Mouse (Mus musculus): ENCODE results near the gene Cyp1a2. TPM values are rescaled to one million over a fixed set of nuclear protein-coding genes. Genes with fewer than 3 reads are reported as not detected.

The Cyp1a2 gene
- polyA plus RNA-seq (2012; rRNA removed): not detected in 2 replicates
- polyA plus RNA-seq (2014; fragmentation: Nextera tagmentation; extraction: Ambion mirVana): not detected in 2 replicates

DNA sequence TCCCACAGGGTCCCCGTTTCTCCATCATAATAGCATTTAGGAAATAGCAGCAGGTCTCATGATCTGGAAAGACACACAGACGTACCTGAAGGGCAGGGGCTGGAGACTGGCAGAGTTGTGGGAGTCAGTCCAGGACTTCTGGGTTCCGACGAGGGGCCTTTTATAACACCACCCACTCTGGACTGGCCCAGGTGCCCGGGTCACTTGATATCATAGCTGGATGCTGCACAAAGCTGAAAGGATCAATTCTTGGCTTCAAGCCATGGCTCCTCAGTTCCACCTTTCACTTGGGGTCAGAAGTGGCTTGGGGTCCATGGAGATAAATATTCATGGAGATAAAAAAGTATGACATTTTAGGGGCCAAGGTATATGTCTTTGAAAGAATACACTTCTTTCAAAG, at the start of gene Cyp1a2:
Gene Cyp1a2 (minus strand): TSS at position 184 of the 400 bp plus-strand sequence.
- Histone ChIP-seq H3K9ac (ENCODE audit: low read depth, low read length, severe bottlenecking) (no peak within 1 kb of the TSS), H3K27ac (replicated peaks; ENCODE audit: low read depth, low read length) (no peak within 1 kb of the TSS), H3K4me3 (replicated peaks; ENCODE audit: low read length) (no peak within 1 kb of the TSS), H3K4me2 (replicated peaks; ENCODE audit: low read depth, low read length, severe bottlenecking) (no peak within 1 kb of the TSS), H3K27me3 (ENCODE audit: control insufficient read depth, insufficient read depth, low read length) (no peaks in the 10 kb centered on the region), H3K36me3 (ENCODE audit: control insufficient read depth, insufficient read depth, low read length) (no peaks in the 10 kb centered on the region), H3K9me3 (ENCODE audit: control insufficient read depth, low read length) (no peaks in the 10 kb centered on the region), H3K4me1 (ENCODE audit: control insufficient read depth, insufficient read depth, low read length) (no peaks in the 10 kb centered on the region)
- DNase-seq (ENCODE audit: low spot score) (no peak), ATAC-seq (ENCODE audit: low FRiP score, low read depth) (no peak)
- WGBS: 62% methylated on average over 5 of the region's 5 CpGs
- no peak for TF ChIP-seq POLR2A (IDR thresholded peaks at IDR 0.05; ENCODE audit: borderline replicate concordance, extremely low read depth, insufficient read depth, insufficient read length)

DNA sequence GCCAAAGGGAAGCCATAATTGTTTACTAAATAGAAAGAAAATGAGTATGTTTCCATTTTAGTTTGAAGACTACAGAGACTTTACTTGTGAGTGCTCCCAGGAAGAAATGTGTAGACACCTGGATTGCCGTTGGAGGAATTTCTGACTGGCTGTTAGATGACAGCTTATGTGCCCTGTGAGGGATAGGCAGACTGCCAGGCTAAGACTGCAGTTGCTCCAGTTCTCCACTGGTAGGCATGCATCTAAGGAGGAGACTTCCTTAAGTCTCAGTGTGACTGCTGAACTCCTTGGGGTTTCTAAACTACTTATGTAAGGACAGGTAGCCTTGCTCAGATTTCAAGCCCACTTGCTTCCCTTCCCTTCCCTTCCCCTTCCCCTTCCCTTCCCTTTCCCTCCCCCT, 44.8 kb upstream of the Cyp1a2 start:
- H3K4me1 ChIP-seq (ENCODE audit: control insufficient read depth, insufficient read depth, low read length): no peaks in the 10 kb centered on the region
- no peak overlapping the region for H3K27ac ChIP-seq (replicated peaks; ENCODE audit: low read depth, low read length)
- 84% methylated on average over 1 of the region's 1 CpGs for WGBS
- H3K27me3 ChIP-seq (ENCODE audit: control insufficient read depth, insufficient read depth, low read length): no peaks in the 10 kb centered on the region
- H3K9me3 ChIP-seq (ENCODE audit: control insufficient read depth, low read length): no peaks in the 10 kb centered on the region
- DNase-seq (ENCODE audit: low spot score) (no peak), ATAC-seq (ENCODE audit: low FRiP score, low read depth) (no peak)
- H3K4me2 ChIP-seq (replicated peaks; ENCODE audit: low read depth, low read length, severe bottlenecking): no peak overlapping the region
- H3K36me3 ChIP-seq (ENCODE audit: control insufficient read depth, insufficient read depth, low read length): peaks cover 71% of the 10 kb centered on the region
- no peak overlapping the region for H3K9ac ChIP-seq (ENCODE audit: low read depth, low read length, severe bottlenecking)
- no peak overlapping the region for H3K4me3 ChIP-seq (replicated peaks; ENCODE audit: low read length)
- no peak for TF ChIP-seq POLR2A (IDR thresholded peaks at IDR 0.05; ENCODE audit: borderline replicate concordance, extremely low read depth, insufficient read depth, insufficient read length)

DNA sequence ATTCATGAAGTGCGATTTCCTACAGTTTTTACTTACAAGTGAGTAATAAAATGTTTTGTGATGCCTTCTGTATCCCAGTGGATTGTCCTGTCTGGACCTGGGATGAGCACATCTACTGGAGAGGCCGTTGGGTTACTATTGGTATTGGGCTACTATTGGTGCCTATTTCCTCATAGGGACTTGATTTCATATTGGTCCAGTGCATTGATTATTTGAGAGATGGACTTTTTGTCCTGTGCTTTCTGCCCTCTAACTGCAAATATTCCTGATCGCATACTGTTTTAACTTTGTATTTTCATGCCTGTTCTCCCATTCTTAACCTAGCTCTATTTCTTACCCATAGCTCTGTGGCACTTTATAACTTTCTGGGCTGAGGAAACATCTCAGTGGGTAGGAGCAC, 41.2 kb upstream of the Cyp1a2 start:
- no peak for ATAC-seq (ENCODE audit: low FRiP score, low read depth)
- peaks cover 56% of the 10 kb centered on the region for H3K36me3 ChIP-seq (ENCODE audit: control insufficient read depth, insufficient read depth, low read length)
- H3K9ac ChIP-seq (ENCODE audit: low read depth, low read length, severe bottlenecking): no peak overlapping the region
- 97% methylated on average over 3 of the region's 3 CpGs for WGBS
- DNase-seq (ENCODE audit: low spot score): no peak
- no peaks in the 10 kb centered on the region for H3K9me3 ChIP-seq (ENCODE audit: control insufficient read depth, low read length)
- no peak for TF ChIP-seq POLR2A (IDR thresholded peaks at IDR 0.05; ENCODE audit: borderline replicate concordance, extremely low read depth, insufficient read depth, insufficient read length)
- H3K27me3 ChIP-seq (ENCODE audit: control insufficient read depth, insufficient read depth, low read length): no peaks in the 10 kb centered on the region
- no peak overlapping the region for H3K4me3 ChIP-seq (replicated peaks; ENCODE audit: low read length)
- no peak overlapping the region for H3K27ac ChIP-seq (replicated peaks; ENCODE audit: low read depth, low read length)
- no peak overlapping the region for H3K4me2 ChIP-seq (replicated peaks; ENCODE audit: low read depth, low read length, severe bottlenecking)
- H3K4me1 ChIP-seq (ENCODE audit: control insufficient read depth, insufficient read depth, low read length): no peaks in the 10 kb centered on the region

DNA sequence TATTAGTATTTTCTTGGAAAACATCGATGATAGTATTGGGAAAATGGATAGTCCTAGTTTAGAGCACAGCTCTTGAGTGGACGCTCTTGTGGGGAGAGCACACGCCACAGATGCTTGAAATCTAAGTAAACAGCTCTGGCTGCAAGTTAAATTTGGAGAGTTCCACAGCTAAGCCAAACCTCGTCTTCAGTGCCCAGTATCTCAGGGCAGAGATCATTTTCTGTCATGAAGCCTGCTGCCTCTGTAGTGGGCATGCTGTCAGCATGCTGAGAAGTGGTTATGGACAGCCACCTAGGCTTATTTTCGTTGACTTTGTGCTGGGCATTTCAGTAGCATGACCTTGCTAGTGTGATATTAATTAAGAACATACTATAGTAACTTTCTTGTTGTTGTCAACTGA, 40.3 kb upstream of the Cyp1a2 start:
- no peak for TF ChIP-seq POLR2A (IDR thresholded peaks at IDR 0.05; ENCODE audit: borderline replicate concordance, extremely low read depth, insufficient read depth, insufficient read length)
- H3K9ac ChIP-seq (ENCODE audit: low read depth, low read length, severe bottlenecking): no peak overlapping the region
- no peak for ATAC-seq (ENCODE audit: low FRiP score, low read depth)
- no peak overlapping the region for H3K4me2 ChIP-seq (replicated peaks; ENCODE audit: low read depth, low read length, severe bottlenecking)
- 87% methylated on average over 5 of the region's 5 CpGs for WGBS
- no peaks in the 10 kb centered on the region for H3K27me3 ChIP-seq (ENCODE audit: control insufficient read depth, insufficient read depth, low read length)
- H3K9me3 ChIP-seq (ENCODE audit: control insufficient read depth, low read length): no peaks in the 10 kb centered on the region
- no peak overlapping the region for H3K4me3 ChIP-seq (replicated peaks; ENCODE audit: low read length)
- H3K27ac ChIP-seq (replicated peaks; ENCODE audit: low read depth, low read length): no peak overlapping the region
- no peaks in the 10 kb centered on the region for H3K4me1 ChIP-seq (ENCODE audit: control insufficient read depth, insufficient read depth, low read length)
- DNase-seq (ENCODE audit: low spot score): no peak
- H3K36me3 ChIP-seq (ENCODE audit: control insufficient read depth, insufficient read depth, low read length): peaks cover 55% of the 10 kb centered on the region

DNA sequence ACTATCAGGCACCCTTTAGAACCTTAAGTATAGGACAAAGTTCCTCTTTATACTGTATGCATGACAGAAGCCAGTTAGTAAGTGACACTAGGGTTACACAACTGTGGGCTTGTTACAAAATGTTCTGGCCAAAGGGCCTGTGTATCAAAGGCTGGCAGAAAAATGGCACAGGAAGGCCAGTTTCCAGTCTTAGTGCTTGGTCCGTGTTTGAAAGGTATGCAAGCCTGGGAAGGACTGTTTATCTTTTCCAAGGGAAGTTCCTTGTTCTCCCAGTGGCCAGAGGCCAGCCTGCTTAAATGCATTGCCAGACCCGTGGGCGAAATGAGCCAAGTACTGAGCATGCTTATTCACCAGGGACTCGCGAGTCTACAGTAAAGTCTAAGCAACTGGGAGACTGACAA, 39.8 kb upstream of the Cyp1a2 start:
- DNase-seq (ENCODE audit: low spot score): no peak
- no peak overlapping the region; the same call in 1 of the 2 replicates for H3K9ac ChIP-seq (ENCODE audit: low read depth, low read length, severe bottlenecking)
- ATAC-seq (ENCODE audit: low FRiP score, low read depth): no peak
- H3K9me3 ChIP-seq (ENCODE audit: control insufficient read depth, low read length): no peaks in the 10 kb centered on the region
- peaks cover 58% of the 10 kb centered on the region for H3K36me3 ChIP-seq (ENCODE audit: control insufficient read depth, insufficient read depth, low read length)
- no peak overlapping the region for H3K27ac ChIP-seq (replicated peaks; ENCODE audit: low read depth, low read length)
- H3K27me3 ChIP-seq (ENCODE audit: control insufficient read depth, insufficient read depth, low read length): no peaks in the 10 kb centered on the region
- WGBS: 71% methylated on average over 5 of the region's 5 CpGs
- H3K4me3 ChIP-seq (replicated peaks; ENCODE audit: low read length): no peak overlapping the region
- no peak for TF ChIP-seq POLR2A (IDR thresholded peaks at IDR 0.05; ENCODE audit: borderline replicate concordance, extremely low read depth, insufficient read depth, insufficient read length)
- H3K4me1 ChIP-seq (ENCODE audit: control insufficient read depth, insufficient read depth, low read length): no peaks in the 10 kb centered on the region
- no peak overlapping the region for H3K4me2 ChIP-seq (replicated peaks; ENCODE audit: low read depth, low read length, severe bottlenecking)

DNA sequence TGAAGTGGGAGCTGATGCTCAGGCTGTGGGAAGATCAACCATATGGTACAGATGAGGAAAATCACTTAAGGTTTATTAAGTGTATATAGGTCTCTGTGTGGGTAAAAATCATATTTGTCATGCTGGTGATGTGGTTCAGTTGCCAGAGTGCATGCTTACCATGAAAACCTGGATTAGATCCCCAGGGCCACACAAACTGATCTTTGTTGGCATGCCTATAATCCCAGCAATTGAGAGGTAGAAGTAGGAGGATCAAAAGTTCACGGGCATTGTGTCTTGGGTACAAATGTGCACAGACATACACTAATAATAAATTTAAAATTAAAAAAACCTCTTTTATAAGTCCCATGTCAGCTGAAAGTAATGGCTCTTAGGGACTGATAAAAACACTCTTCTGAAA, 38.9 kb upstream of the Cyp1a2 start:
- no peak overlapping the region for H3K4me3 ChIP-seq (replicated peaks; ENCODE audit: low read length)
- DNase-seq (ENCODE audit: low spot score): no peak
- H3K27ac ChIP-seq (replicated peaks; ENCODE audit: low read depth, low read length): no peak overlapping the region
- no peak overlapping the region for H3K9ac ChIP-seq (ENCODE audit: low read depth, low read length, severe bottlenecking)
- H3K27me3 ChIP-seq (ENCODE audit: control insufficient read depth, insufficient read depth, low read length): no peaks in the 10 kb centered on the region
- H3K4me2 ChIP-seq (replicated peaks; ENCODE audit: low read depth, low read length, severe bottlenecking): no peak overlapping the region
- TF ChIP-seq POLR2A (IDR thresholded peaks at IDR 0.05; ENCODE audit: borderline replicate concordance, extremely low read depth, insufficient read depth, insufficient read length): no peak
- no peaks in the 10 kb centered on the region for H3K4me1 ChIP-seq (ENCODE audit: control insufficient read depth, insufficient read depth, low read length)
- 81% methylated on average over 1 of the region's 1 CpGs for WGBS
- H3K9me3 ChIP-seq (ENCODE audit: control insufficient read depth, low read length): no peaks in the 10 kb centered on the region
- H3K36me3 ChIP-seq (ENCODE audit: control insufficient read depth, insufficient read depth, low read length): peaks cover 59% of the 10 kb centered on the region
- no peak for ATAC-seq (ENCODE audit: low FRiP score, low read depth)

Data from limb, embryonic 14.5 days (tissue).